Mouse (Mus musculus): Measurements from ENCODE around the gene Olfr846. TPM values are rescaled to one million over a fixed set of nuclear protein-coding genes. Genes with fewer than 3 reads are reported as not detected.

Olfr846 gene
- not detected for total RNA-seq (2023)

GRCm38 (mm10) chr9:19363905-19364304 lies at the start of gene Olfr846:
Olfr846 (minus strand) TSS chr9:19364005.

GRCm38 (mm10) chr9:19378569-19378968 lies 14.8 kb upstream of the Olfr846 start, which contains the start of gene Olfr847:
Olfr847 (minus strand) TSS chr9:19378669.

GRCm38 (mm10) chr9:19336157-19336556 lies 27.6 kb downstream of the Olfr846 start, which contains the start of gene Olfr845:
Olfr845 (plus strand) TSS chr9:19336457.

GRCm38 (mm10) chr9:19316047-19316446 lies 47.8 kb downstream of the Olfr846 start, which contains the start of gene Olfr844:
Olfr844 (plus strand) TSS chr9:19316347.

Other genes with a start within 250 kb of the Olfr846 start
- not detected for gene Olfr836, start 243.6 kb downstream of the Olfr846 start, total RNA-seq (2023)
- not detected for gene Olfr837, start 227.7 kb downstream of the Olfr846 start, total RNA-seq (2023)
- gene Olfr839-ps1, start 186.7 kb downstream of the Olfr846 start, total RNA-seq (2023) = 0.09 TPM
- gene Olfr843, start 112.0 kb downstream of the Olfr846 start, total RNA-seq (2023) = not detected
- gene Olfr844, start 47.7 kb downstream of the Olfr846 start, total RNA-seq (2023) = not detected
- gene Olfr845, start 27.5 kb downstream of the Olfr846 start, total RNA-seq (2023) = not detected
- gene Olfr847, start 14.7 kb upstream of the Olfr846 start, total RNA-seq (2023) = not detected
- gene Olfr849, start 76.3 kb upstream of the Olfr846 start, total RNA-seq (2023) = not detected
- not detected for gene Olfr850, start 114.2 kb upstream of the Olfr846 start, total RNA-seq (2023)
- gene Olfr851, start 129.3 kb upstream of the Olfr846 start, total RNA-seq (2023) = not detected
- gene Olfr853, start 177.1 kb upstream of the Olfr846 start, total RNA-seq (2023) = not detected
- gene Olfr854, start 203.4 kb upstream of the Olfr846 start, total RNA-seq (2023) = not detected
- gene Olfr855, start 218.6 kb upstream of the Olfr846 start, total RNA-seq (2023) = not detected

Measured in CD4-positive naive resting alpha-beta T cell, adult 76 days (primary cell).